Mouse (Mus musculus) embryonic facial prominence, embryonic 14.5 days (tissue): ENCODE measurements around the gene Plcb4. TPM values are rescaled to one million over a fixed set of nuclear protein-coding genes. Genes with fewer than 3 reads are reported as not detected.

Source experiments
- ATAC-seq: fragments of 200-750 bp; cut with Nextera tagmentation; 2 replicates; pipeline ENCODE4 v1.8.0; 2017; ENCODE audit warnings: low read depth, moderate number of reproducible peaks, moderate TSS enrichment
- DNase-seq: peaks from one replicate; pipeline ENCODE4 v3.0.0-alpha.2; 2015; ENCODE audit warnings: low spot score
- H3K27ac ChIP-seq: fragments of 300-500 bp; sonication (generic); replicated peaks from 2 replicates; pipeline ENCODE4 v1.5.1; 2014; ENCODE audit warnings: low read depth, mild to moderate bottlenecking, low read length, moderate library complexity
- H3K27me3 ChIP-seq: fragments of 300-500 bp; sonication (generic); replicated peaks from 2 replicates; pipeline ENCODE4 v1.6.1; 2014; ENCODE audit warnings: low read length; ENCODE audit not compliant: control insufficient read depth, insufficient read depth
- H3K36me3 ChIP-seq: fragments of 300-500 bp; sonication (generic); 2 replicates; pipeline ENCODE4 v1.6.1; 2014; ENCODE audit warnings: low read length, mixed read lengths; ENCODE audit not compliant: control insufficient read depth, insufficient read depth
- H3K4me1 ChIP-seq: fragments of 300-500 bp; sonication (generic); 2 replicates; pipeline ENCODE4 v1.6.1; 2014; ENCODE audit warnings: antibody characterized with exemption, low read length; ENCODE audit not compliant: control insufficient read depth, insufficient read depth
- H3K4me2 ChIP-seq: fragments of 300-500 bp; sonication (generic); 2 replicates; pipeline ENCODE4 v1.6.1; 2014; ENCODE audit warnings: low read depth, mild to moderate bottlenecking, low read length, moderate library complexity, mixed read lengths
- H3K4me3 ChIP-seq: fragments of 300-500 bp; sonication (generic); 2 replicates; pipeline ENCODE4 v1.5.1; 2014; ENCODE audit warnings: low read depth, mild to moderate bottlenecking, low read length
- H3K9ac ChIP-seq: fragments of 300-500 bp; sonication (generic); 2 replicates; pipeline ENCODE4 v1.6.1; 2014; ENCODE audit warnings: low read depth, mild to moderate bottlenecking, low read length, moderate library complexity, mixed read lengths
- H3K9me3 ChIP-seq: fragments of 300-500 bp; sonication (generic); 2 replicates; pipeline ENCODE4 v1.6.1; 2016; ENCODE audit warnings: low read length; ENCODE audit not compliant: control insufficient read depth
- WGBS: fragments of 180-500 bp; shearing (Covaris S2); extraction: QIAGEN DNeasy Blood & Tissue Kit; methylation state at CpG from one replicate; pipeline ENCODE4 v1.1.7; 2014; 5-methylcytosine and 5-hydroxymethylcytosine counted together
- polyA plus RNA-seq: library from polyadenylated mRNA; unstranded; fragments of >200 nt; fragmentation: Nextera tagmentation; extraction: Ambion mirVana; gene quantifications from 2 replicates; pipeline ENCODE4 v1.2.1, GENCODE M21; 2014

Plcb4 gene
- polyA plus RNA-seq, 1 experiment from 2014 or later, result 20.8 TPM

DNA sequence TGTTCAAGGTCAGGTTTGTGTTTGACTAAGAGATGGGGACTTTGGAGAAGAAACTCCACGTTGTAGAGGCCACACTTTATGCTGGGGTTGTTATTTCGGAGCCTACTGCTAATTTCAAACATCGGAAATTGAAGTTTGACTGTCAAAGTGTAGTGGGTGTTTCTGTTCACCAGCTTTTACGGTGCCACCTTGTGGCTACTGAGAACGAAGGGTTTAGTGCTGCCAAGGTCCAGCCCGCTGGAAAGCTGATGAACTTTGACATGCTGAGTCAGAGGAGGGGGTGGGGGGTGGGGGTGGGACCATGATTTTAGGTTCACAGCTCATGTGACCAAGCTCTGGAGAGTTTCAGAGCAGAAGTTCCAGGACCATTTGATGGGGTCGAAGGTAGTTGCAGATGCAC is 86.3 kb downstream of the Plcb4 start:
- H3K9ac ChIP-seq, result no peak overlapping the region
- H3K4me1 ChIP-seq, result peaks cover 29% of the 10 kb centered on the region
- 53% methylated on average over 7 of the region's 7 CpGs for WGBS
- no peak for ATAC-seq
- no peak overlapping the region for H3K4me3 ChIP-seq
- H3K27ac ChIP-seq, result no peak overlapping the region
- H3K4me2 ChIP-seq, result no peak overlapping the region
- DNase-seq, result no peak
- H3K9me3 ChIP-seq, result no peaks in the 10 kb centered on the region
- no peaks in the 10 kb centered on the region for H3K36me3 ChIP-seq
- no peaks in the 10 kb centered on the region for H3K27me3 ChIP-seq

GRCm38 (mm10) chr2:135748441-135748840 is 89.6 kb downstream of the Plcb4 start:
- WGBS, result 76% methylated on average over 5 of the region's 5 CpGs
- no peaks in the 10 kb centered on the region for H3K36me3 ChIP-seq
- no peaks in the 10 kb centered on the region for H3K9me3 ChIP-seq
- DNase-seq, result no peak
- no peak overlapping the region for H3K9ac ChIP-seq
- H3K27me3 ChIP-seq, result no peaks in the 10 kb centered on the region
- no peak overlapping the region for H3K4me3 ChIP-seq
- no peak overlapping the region for H3K4me2 ChIP-seq
- ATAC-seq, result no peak
- H3K4me1 ChIP-seq, result peaks cover 17% of the 10 kb centered on the region
- no peak overlapping the region for H3K27ac ChIP-seq

DNA sequence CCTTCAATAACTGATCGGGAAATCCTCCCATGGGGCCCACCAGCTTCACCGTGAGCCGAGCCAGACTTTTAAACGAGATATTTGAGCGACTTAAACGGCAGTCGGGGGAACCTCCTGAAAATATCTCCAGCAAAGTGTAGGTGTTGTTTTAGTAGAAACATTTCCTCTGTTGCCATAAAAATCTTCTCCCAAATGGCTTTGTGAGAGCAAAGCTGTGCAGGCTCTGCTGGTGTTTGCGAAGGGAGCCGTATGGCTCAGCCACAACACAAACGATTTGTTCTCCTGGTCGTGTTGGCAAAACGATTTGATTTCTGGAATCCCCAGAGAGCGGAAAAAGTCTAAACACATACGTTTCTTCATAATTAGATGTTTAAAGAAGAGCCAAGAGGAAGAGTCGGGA is 90.8 kb downstream of the Plcb4 start:
- ATAC-seq, result no peak
- Histone ChIP-seq H3K36me3 (no peaks in the 10 kb centered on the region), H3K4me3 (no peak overlapping the region), H3K4me2 (no peak overlapping the region), H3K9ac (no peak overlapping the region), H3K9me3 (no peaks in the 10 kb centered on the region), H3K27me3 (no peaks in the 10 kb centered on the region), H3K27ac (no peak overlapping the region), H3K4me1 (peaks cover 11% of the 10 kb centered on the region)
- no peak for DNase-seq
- WGBS, result 41% methylated on average over 15 of the region's 15 CpGs

DNA sequence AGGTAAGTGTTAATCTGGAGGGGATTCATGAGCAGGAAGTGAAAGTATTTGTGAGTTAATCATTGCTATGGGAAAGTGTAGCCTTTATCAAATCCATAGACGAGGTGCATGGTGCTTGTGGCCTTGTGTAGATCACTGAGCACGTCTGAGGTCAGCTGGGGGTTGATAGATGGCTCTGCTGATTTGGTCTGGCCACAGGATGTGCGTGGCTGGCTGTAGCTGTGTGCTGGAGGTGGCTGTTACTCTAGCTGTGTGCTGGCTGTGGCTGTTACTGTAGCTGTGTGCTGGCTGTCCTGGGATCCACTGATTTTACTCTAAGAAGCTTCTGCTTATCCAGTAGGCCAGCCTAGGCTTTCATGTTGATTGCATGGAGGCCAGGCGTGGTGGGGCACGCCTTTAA is 91.9 kb downstream of the Plcb4 start:
- ATAC-seq, result no peak
- WGBS, result 78% methylated on average over 5 of the region's 5 CpGs
- DNase-seq, result no peak

DNA sequence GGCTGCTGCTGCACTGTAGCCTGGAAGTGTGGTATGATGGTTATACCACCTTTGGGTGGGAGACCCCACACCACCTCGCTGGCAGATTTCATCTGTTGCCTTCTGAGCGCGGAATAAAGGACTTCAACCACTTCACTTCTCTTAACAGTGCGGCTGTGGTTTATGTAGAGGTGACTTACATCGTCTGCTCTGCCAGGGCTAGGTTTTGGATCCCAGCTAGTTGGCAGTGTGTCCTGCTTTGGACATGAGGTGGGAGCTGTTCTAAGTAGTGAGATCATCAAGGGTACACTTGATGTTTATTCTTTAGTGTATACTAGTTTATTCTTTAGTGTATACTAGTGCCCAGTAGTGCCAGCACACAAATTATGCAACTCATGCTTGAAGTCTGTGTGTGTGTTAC is 97.0 kb downstream of the Plcb4 start:
- Histone ChIP-seq H3K27me3 (no peaks in the 10 kb centered on the region), H3K4me3 (no peak overlapping the region), H3K4me2 (no peak overlapping the region), H3K9me3 (no peaks in the 10 kb centered on the region), H3K9ac (no peak overlapping the region), H3K4me1 (0 out of 2 replicates have a peak, but pooled peaks cover 3% of the 10 kb centered on the region), H3K27ac (no peak overlapping the region), H3K36me3 (no peaks in the 10 kb centered on the region)
- no peak for ATAC-seq
- 91% methylated on average over 5 of the region's 5 CpGs for WGBS
- no peak for DNase-seq

More for the DNA sequence above, 91.9 kb downstream of the Plcb4 start:
- Histone ChIP-seq H3K4me3 (no peak overlapping the region), H3K9ac (no peak overlapping the region), H3K27me3 (no peaks in the 10 kb centered on the region), H3K27ac (no peak overlapping the region), H3K4me1 (peaks cover 8% of the 10 kb centered on the region; the same call in 1 of the 2 replicates), H3K9me3 (no peaks in the 10 kb centered on the region), H3K4me2 (no peak overlapping the region), H3K36me3 (no peaks in the 10 kb centered on the region)

GRCm38 (mm10) chr2:135757478-135757877 is 98.7 kb downstream of the Plcb4 start:
- Histone ChIP-seq H3K4me2 (no peak overlapping the region), H3K36me3 (no peaks in the 10 kb centered on the region)

GRCm38 (mm10) chr2:135759499-135760095 is 100.8 kb downstream of the Plcb4 start:
- H3K36me3 ChIP-seq, result no peaks in the 10 kb centered on the region
- H3K9me3 ChIP-seq, result no peaks in the 10 kb centered on the region
- H3K4me2 ChIP-seq, result no peak overlapping the region
- no peak overlapping the region for H3K27ac ChIP-seq
- DNase-seq, result peak; percentile 64
- H3K4me3 ChIP-seq, result no peak overlapping the region
- 53% methylated on average over 6 of the region's 6 CpGs for WGBS
- H3K9ac ChIP-seq, result no peak overlapping the region
- H3K27me3 ChIP-seq, result no peaks in the 10 kb centered on the region
- peak; percentile 41; the same call in 1 of the 2 replicates for ATAC-seq
- H3K4me1 ChIP-seq, result peaks cover 9% of the 10 kb centered on the region; the same call in 1 of the 2 replicates

More at GRCm38 (mm10) chr2:135757478-135757877, 98.7 kb downstream of the Plcb4 start:
- 94% methylated on average over 3 of the region's 3 CpGs for WGBS
- no peak overlapping the region for H3K9ac ChIP-seq
- peaks cover 9% of the 10 kb centered on the region; the same call in 1 of the 2 replicates for H3K4me1 ChIP-seq
- no peaks in the 10 kb centered on the region for H3K27me3 ChIP-seq
- H3K27ac ChIP-seq, result no peak overlapping the region
- ATAC-seq (no peak), DNase-seq (no peak)
- H3K9me3 ChIP-seq, result no peaks in the 10 kb centered on the region
- H3K4me3 ChIP-seq, result no peak overlapping the region

DNA sequence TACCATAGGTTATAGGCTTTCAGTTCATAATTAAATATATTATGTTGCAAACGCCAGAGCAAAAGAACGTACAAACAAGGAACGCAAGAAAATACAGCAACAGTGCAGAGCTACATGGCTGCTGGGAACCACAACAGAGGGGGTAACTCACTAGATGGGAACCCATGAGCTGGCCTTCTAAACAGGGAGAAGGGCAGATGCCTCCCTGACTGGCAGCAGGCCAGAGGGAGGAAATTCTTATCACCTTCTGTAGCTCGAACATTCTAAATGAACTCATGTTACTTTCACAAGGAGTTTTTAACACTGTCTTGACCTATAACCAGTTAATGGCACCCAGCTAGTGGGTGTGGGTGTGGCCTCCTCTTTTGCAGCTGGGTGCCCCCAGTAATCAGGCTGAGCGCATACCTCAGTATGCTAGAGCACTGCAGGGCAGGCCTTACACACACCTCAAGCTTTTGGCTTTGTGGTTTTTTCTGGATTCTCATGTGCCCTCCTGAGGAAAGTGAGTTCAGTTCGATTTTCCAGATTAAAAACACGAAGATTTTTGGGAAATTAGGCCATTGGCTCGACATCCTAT is 102.5 kb downstream of the Plcb4 start:
- Histone ChIP-seq H3K27ac (no peak overlapping the region), H3K9me3 (no peaks in the 10 kb centered on the region), H3K27me3 (no peaks in the 10 kb centered on the region), H3K4me1 (peaks cover 9% of the 10 kb centered on the region; the same call in 1 of the 2 replicates), H3K9ac (no peak overlapping the region), H3K4me3 (no peak overlapping the region), H3K36me3 (no peaks in the 10 kb centered on the region), H3K4me2 (no peak overlapping the region)
- DNase-seq (no peak), ATAC-seq (no peak)
- 67% methylated on average over 8 of the region's 8 CpGs for WGBS

GRCm38 (mm10) chr2:135764706-135765105 is 105.9 kb downstream of the Plcb4 start:
- peak; percentile 39; the same call in 1 of the 2 replicates for ATAC-seq
- no peak overlapping the region; the same call in 1 of the 2 replicates for H3K4me2 ChIP-seq

More at GRCm38 (mm10) chr2:135764706-135765105, 105.9 kb downstream of the Plcb4 start:
- Histone ChIP-seq H3K27ac (no peak overlapping the region), H3K36me3 (no peaks in the 10 kb centered on the region), H3K9ac (no peak overlapping the region), H3K9me3 (no peaks in the 10 kb centered on the region), H3K4me1 (peaks cover 18% of the 10 kb centered on the region), H3K27me3 (no peaks in the 10 kb centered on the region), H3K4me3 (no peak overlapping the region)
- DNase-seq, result peak; percentile 32
- WGBS, result 53% methylated on average over 8 of the region's 8 CpGs
